Mouse (Mus musculus): Measurements from ENCODE around the gene Pgp.
"Not testable (repeated sequence)": the region's sequence is repeated elsewhere in the genome, so short reads cannot be mapped to it uniquely, and the experiment has no call there.

Pgp gene

GRCm38 (mm10) chr17:24469910-24470602 is at the start of gene Pgp, which contains the start of gene E4f1:
Gene Pgp, plus strand, starts transcription at chr17:24470392.
Gene E4f1, minus strand, starts transcription at chr17:24470313.
- DNase-seq (ENCODE audit: low read depth) = peak; percentile 100

GRCm38 (mm10) chr17:24423114-24423513 is 47.1 kb upstream of the Pgp start:
- DNase-seq (ENCODE audit: low read depth) = no peak

- no peak for DNase-seq (ENCODE audit: low read depth)
These were observed 45.7 kb upstream of the Pgp start for GRCm38 (mm10) chr17:24424489-24424888.

- DNase-seq (ENCODE audit: low read depth) = not testable (repeated sequence)
These were observed 44.9 kb upstream of the Pgp start for GRCm38 (mm10) chr17:24425326-24425725.

- DNase-seq (ENCODE audit: low read depth) = peak; percentile 13
These were observed 44.3 kb upstream of the Pgp start for GRCm38 (mm10) chr17:24425905-24426304.

GRCm38 (mm10) chr17:24426471-24427169 is 43.6 kb upstream of the Pgp start, which contains the start of gene Eci1:
Gene Eci1, plus strand, starts transcription at chr17:24426641.
- peak; percentile 98 for DNase-seq (ENCODE audit: low read depth)

- DNase-seq (ENCODE audit: low read depth) = peak; percentile 44
These were observed 43.0 kb upstream of the Pgp start for GRCm38 (mm10) chr17:24427170-24427557.

- DNase-seq (ENCODE audit: low read depth) = no peak
These were observed 40.8 kb upstream of the Pgp start for GRCm38 (mm10) chr17:24429201-24429983.

- DNase-seq (ENCODE audit: low read depth) = peak; percentile 81
These were observed 33.2 kb upstream of the Pgp start for GRCm38 (mm10) chr17:24437016-24437415.

- no peak for DNase-seq (ENCODE audit: low read depth)
These were observed 29.8 kb upstream of the Pgp start for GRCm38 (mm10) chr17:24440377-24440776.

- peak; percentile 54 for DNase-seq (ENCODE audit: low read depth)
These were observed 29.0 kb upstream of the Pgp start for GRCm38 (mm10) chr17:24441148-24441547.

- no peak for DNase-seq (ENCODE audit: low read depth)
These were observed 28.1 kb upstream of the Pgp start for GRCm38 (mm10) chr17:24442107-24442506.

GRCm38 (mm10) chr17:24442632-24443155 is 27.5 kb upstream of the Pgp start, which contains the start of gene Dnase1l2:
Gene Dnase1l2, minus strand, starts transcription at chr17:24443105.
- DNase-seq (ENCODE audit: low read depth) = no peak

- DNase-seq (ENCODE audit: low read depth) = no peak
These were observed 26.8 kb upstream of the Pgp start for GRCm38 (mm10) chr17:24443409-24443808.

- no peak for DNase-seq (ENCODE audit: low read depth)
These were observed 23.6 kb upstream of the Pgp start for GRCm38 (mm10) chr17:24446590-24446989.

- no peak for DNase-seq (ENCODE audit: low read depth)
These were observed 20.7 kb upstream of the Pgp start for GRCm38 (mm10) chr17:24449507-24449906.

- DNase-seq (ENCODE audit: low read depth) = no peak
These were observed 19.0 kb upstream of the Pgp start for GRCm38 (mm10) chr17:24451220-24451619.

- no peak for DNase-seq (ENCODE audit: low read depth)
These were observed 16.8 kb upstream of the Pgp start for GRCm38 (mm10) chr17:24453372-24453771.

- DNase-seq (ENCODE audit: low read depth) = no peak
These were observed 15.9 kb upstream of the Pgp start for GRCm38 (mm10) chr17:24454218-24454755.

- DNase-seq (ENCODE audit: low read depth) = peak; percentile 99
These were observed 15.3 kb upstream of the Pgp start for GRCm38 (mm10) chr17:24454756-24455522.

GRCm38 (mm10) chr17:24455523-24456206 is 14.5 kb upstream of the Pgp start:
- DNase-seq (ENCODE audit: low read depth) = not testable (repeated sequence)
